In genomic region chr5:37047206-37047915, GRCm38 (mm10) we compare ENCODE assay signal across 14 mouse cellular contexts. TPM values are rescaled to one million over a fixed set of nuclear protein-coding genes. Genes with fewer than 3 reads are reported as not detected.
A peak's percentile ranks its signal among the peaks of the same experiment; 100 is the strongest.
DNase-seq lines count a peak whose midpoint lies in the region; ATAC-seq and TF ChIP-seq lines count a peak whose summit lies in the region.
"Had no signal": no experiment of that assay in that cellular context is flagged by ENCODE, and none has a peak within 500 bp of the region (broad histone marks: within the 10 kb centered on the region; RNA-seq: fewer than 3 reads in every experiment).

No protein-coding gene starts in this region.

- H3K9me3 ChIP-seq in megakaryocyte, embryonic 14.5 days = no peaks in the 10 kb centered on the region
- H3K9me3 ChIP-seq in kidney, embryonic 14.5 days (ENCODE audit: control insufficient read depth, low read length) = no peaks in the 10 kb centered on the region
- H3K9me3 ChIP-seq: embryonic facial prominence, embryonic 12.5 days; neural tube, embryonic 12.5 days had no signal

- no peak for TF ChIP-seq POLR2A in small intestine, adult 2 months (IDR thresholded peaks at IDR 0.05; ENCODE audit: low read depth, low read length)
- no peak for TF ChIP-seq POLR2A in lung, adult 2 months (IDR thresholded peaks at IDR 0.05; ENCODE audit: borderline replicate concordance, extremely low read depth, low read depth, low read length)

- peaks cover 73% of the 10 kb centered on the region for H3K4me1 ChIP-seq in megakaryocyte, embryonic 14.5 days
- peaks cover 31% of the 10 kb centered on the region for H3K4me1 ChIP-seq in small intestine, adult 2 months (ENCODE audit: control insufficient read depth, insufficient read depth, insufficient read length, low read length)
- no peaks in the 10 kb centered on the region for H3K4me1 ChIP-seq in lung, adult 2 months (ENCODE audit: control insufficient read depth, insufficient read depth, low read length)
- peaks cover 5% of the 10 kb centered on the region; the same call in 1 of the 2 replicates for H3K4me1 ChIP-seq in kidney, embryonic 14.5 days (ENCODE audit: control insufficient read depth, insufficient read depth, low read length)
- H3K4me1 ChIP-seq: embryonic facial prominence, embryonic 12.5 days; neural tube, embryonic 12.5 days had no signal

- ATAC-seq in megakaryocyte, adult 5-6 weeks (ENCODE audit: poor library complexity, severe bottlenecking) = no peak
- ATAC-seq in kidney, embryonic 14.5 days (ENCODE audit: low FRiP score, low TSS enrichment) = no peak

- H3K36me3 ChIP-seq in megakaryocyte, embryonic 14.5 days (replicated peaks; ENCODE audit: low read length) = no peaks in the 10 kb centered on the region
- no peaks in the 10 kb centered on the region for H3K36me3 ChIP-seq in small intestine, adult 2 months (ENCODE audit: control insufficient read depth, insufficient read depth, low read length)
- H3K36me3 ChIP-seq in kidney, embryonic 14.5 days (ENCODE audit: control insufficient read depth, insufficient read depth, low read length) = no peaks in the 10 kb centered on the region
- H3K36me3 ChIP-seq: embryonic facial prominence, embryonic 12.5 days; neural tube, embryonic 12.5 days had no signal

- no peak overlapping the region for H3K4me2 ChIP-seq in kidney, embryonic 14.5 days (replicated peaks; ENCODE audit: low read depth, low read length)
- H3K4me2 ChIP-seq: embryonic facial prominence, embryonic 12.5 days; heart, embryonic 11.5 days; neural tube, embryonic 12.5 days had no signal

- WGBS in small intestine, adult 2 months = 33% methylated on average over 17 of the region's 17 CpGs
- 44% methylated on average over 17 of the region's 17 CpGs for WGBS in lung, adult 2 months
- WGBS in kidney, embryonic 14.5 days = 47% methylated on average over 17 of the region's 17 CpGs

- H3K27me3 ChIP-seq in megakaryocyte, embryonic 14.5 days (replicated peaks) = no peaks in the 10 kb centered on the region
- no peaks in the 10 kb centered on the region for H3K27me3 ChIP-seq in small intestine, adult 2 months (ENCODE audit: control insufficient read depth, insufficient read depth, low read length)
- H3K27me3 ChIP-seq in kidney, embryonic 14.5 days (ENCODE audit: control insufficient read depth, insufficient read depth, low read length) = no peaks in the 10 kb centered on the region
- H3K27me3 ChIP-seq: embryonic facial prominence, embryonic 12.5 days; neural tube, embryonic 12.5 days had no signal

- DNase-seq in ZHBTc4 (ENCODE audit: low read depth, low spot score) = peak; percentile 87
- DNase-seq in thymus, postnatal 4 days = peak; percentile 74
- DNase-seq in lung, adult 2 months = no peak
- no peak for DNase-seq in lung, postnatal 4 days
- DNase-seq: adrenal gland, postnatal 25 days; cerebellum, adult 2 months had no signal

- peak overlapping the region; percentile 50 for H3K27ac ChIP-seq in small intestine, adult 2 months (ENCODE audit: insufficient read depth, low read depth, low read length)
- H3K27ac ChIP-seq in kidney, embryonic 14.5 days (ENCODE audit: low read depth, low read length) = no peak overlapping the region
- H3K27ac ChIP-seq: embryonic facial prominence, embryonic 12.5 days; neural tube, embryonic 12.5 days had no signal

- peak overlapping the region; percentile 10 for H3K4me3 ChIP-seq in megakaryocyte, embryonic 14.5 days (replicated peaks)
- H3K4me3 ChIP-seq in small intestine, adult 2 months (ENCODE audit: low read depth, low read length) = peak overlapping the region; percentile 43
- H3K4me3 ChIP-seq in lung, adult 2 months (replicated peaks; ENCODE audit: extremely low read depth, low read depth, low read length) = no peak overlapping the region
- H3K4me3 ChIP-seq in kidney, embryonic 14.5 days (ENCODE audit: low read length) = no peak overlapping the region
- H3K4me3 ChIP-seq: embryonic facial prominence, embryonic 12.5 days; neural tube, embryonic 12.5 days had no signal

- no peak for TF ChIP-seq CTCF in small intestine, adult 2 months (IDR thresholded peaks at IDR 0.05; ENCODE audit: extremely low read depth, insufficient read length, insufficient replicate concordance, low read depth, low read length)
- no peak for TF ChIP-seq CTCF in lung, adult 2 months (IDR thresholded peaks at IDR 0.05; ENCODE audit: insufficient read depth, low read length)

- no peak overlapping the region for H3K9ac ChIP-seq in kidney, embryonic 14.5 days (ENCODE audit: low read depth, low read length)
- H3K9ac ChIP-seq: embryonic facial prominence, embryonic 12.5 days; neural tube, embryonic 12.5 days had no signal

RNA-seq across cellular contexts. Expression of gene Gm1043, which starts 37.8 kb away (rescaled TPM):
- not detected in 2 replicates for polyA plus RNA-seq in megakaryocyte, embryonic 14.5 days (2012; ENCODE audit: insufficient read depth, low replicate concordance)
- total RNA-seq in megakaryocyte, adult 5-6 weeks (2015) = not detected in 2 replicates
- total RNA-seq in megakaryocyte, adult 5-6 weeks (2017) = 0.20 TPM in 1 of 2 replicates, not detected in the other
- polyA plus RNA-seq in small intestine, adult 2 months (2012; rRNA removed) = 0.32 and 0.85 TPM in 2 replicates
- 0.28 and 0.38 TPM in 2 replicates for polyA plus RNA-seq in lung, adult 2 months (2012; rRNA removed)
- polyA plus RNA-seq in kidney, embryonic 14.5 days (2014; fragmentation: Nextera tagmentation; extraction: Ambion mirVana) = not detected in 2 replicates
- total RNA-seq: megakaryocyte progenitor cell, adult 5-6 weeks had no signal
- polyA plus RNA-seq: embryonic facial prominence, embryonic 12.5 days; heart, embryonic 11.5 days had no signal

RNA-seq across cellular contexts. Expression of gene Wfs1, which starts 58.4 kb away (rescaled TPM):
- polyA plus RNA-seq in megakaryocyte, embryonic 14.5 days (2012; ENCODE audit: insufficient read depth, low replicate concordance) = 0.78 TPM in 1 of 2 replicates, not detected in the other
- total RNA-seq in megakaryocyte, adult 5-6 weeks (2015) = 5.3 and 5.4 TPM in 2 replicates
- 6.0 and 7.5 TPM in 2 replicates for total RNA-seq in megakaryocyte, adult 5-6 weeks (2017)
- 16.7 and 23.5 TPM in 2 replicates for polyA plus RNA-seq in small intestine, adult 2 months (2012; rRNA removed)
- 15.7 and 19.3 TPM in 2 replicates for polyA plus RNA-seq in lung, adult 2 months (2012; rRNA removed)
- 12.9 and 20.9 TPM in 2 replicates for polyA plus RNA-seq in kidney, embryonic 14.5 days (2014; fragmentation: Nextera tagmentation; extraction: Ambion mirVana)

Comparison
In these comparisons a context has a peak if more than half of its experiments do, and no peak if none do; other contexts are left out.
1. H3K4me3 ChIP-seq: peak in megakaryocyte, embryonic 14.5 days (single experiment) and small intestine, adult 2 months (single experiment); none in lung, adult 2 months (single experiment) and kidney, embryonic 14.5 days (single experiment).
2. DNase-seq: peak in ZHBTc4 (single experiment) and thymus, postnatal 4 days (single experiment); none in lung, adult 2 months (single experiment) and lung, postnatal 4 days (0 of 2).